Mouse (Mus musculus) kidney, postnatal 25 days (tissue): ENCODE measurements around the gene Vmn1r233.

Experiments used
- DNase-seq, 2 experiments: peaks; one replicate each; pipeline ENCODE4 v3.0.0; 2021; ENCODE audit warnings: mixed read lengths in 2 of 2

Gene Vmn1r233

DNA sequence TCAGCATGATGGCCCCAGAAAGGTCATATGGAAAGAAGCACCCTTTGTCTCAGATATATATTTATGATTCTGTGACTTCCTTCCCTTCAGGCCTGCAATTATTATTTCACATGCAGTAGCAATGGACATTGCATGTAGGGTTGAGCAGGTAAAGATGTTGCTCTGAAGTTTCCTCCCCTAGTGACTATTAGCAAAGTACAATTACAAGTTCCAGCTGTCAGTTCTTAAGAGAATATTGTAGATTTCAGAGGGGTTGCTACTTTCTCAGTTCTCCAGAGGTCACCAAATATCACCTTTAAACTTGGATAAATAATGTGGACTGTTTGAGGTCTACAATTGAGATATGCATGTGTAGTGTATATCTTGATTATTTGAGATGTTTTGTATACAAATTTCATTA lies at the start of gene Vmn1r233:
TSS of gene Vmn1r233 (minus strand) at position 101 of the 400 bp plus-strand sequence.
- DNase-seq: no peak

GRCm38 (mm10) chr17:21018410-21019080 lies 22.3 kb upstream of the Vmn1r233 start:
- DNase-seq: no peak

- DNase-seq: no peak
Observed at GRCm38 (mm10) chr17:21009726-21010125, 13.5 kb upstream of the Vmn1r233 start.

DNA sequence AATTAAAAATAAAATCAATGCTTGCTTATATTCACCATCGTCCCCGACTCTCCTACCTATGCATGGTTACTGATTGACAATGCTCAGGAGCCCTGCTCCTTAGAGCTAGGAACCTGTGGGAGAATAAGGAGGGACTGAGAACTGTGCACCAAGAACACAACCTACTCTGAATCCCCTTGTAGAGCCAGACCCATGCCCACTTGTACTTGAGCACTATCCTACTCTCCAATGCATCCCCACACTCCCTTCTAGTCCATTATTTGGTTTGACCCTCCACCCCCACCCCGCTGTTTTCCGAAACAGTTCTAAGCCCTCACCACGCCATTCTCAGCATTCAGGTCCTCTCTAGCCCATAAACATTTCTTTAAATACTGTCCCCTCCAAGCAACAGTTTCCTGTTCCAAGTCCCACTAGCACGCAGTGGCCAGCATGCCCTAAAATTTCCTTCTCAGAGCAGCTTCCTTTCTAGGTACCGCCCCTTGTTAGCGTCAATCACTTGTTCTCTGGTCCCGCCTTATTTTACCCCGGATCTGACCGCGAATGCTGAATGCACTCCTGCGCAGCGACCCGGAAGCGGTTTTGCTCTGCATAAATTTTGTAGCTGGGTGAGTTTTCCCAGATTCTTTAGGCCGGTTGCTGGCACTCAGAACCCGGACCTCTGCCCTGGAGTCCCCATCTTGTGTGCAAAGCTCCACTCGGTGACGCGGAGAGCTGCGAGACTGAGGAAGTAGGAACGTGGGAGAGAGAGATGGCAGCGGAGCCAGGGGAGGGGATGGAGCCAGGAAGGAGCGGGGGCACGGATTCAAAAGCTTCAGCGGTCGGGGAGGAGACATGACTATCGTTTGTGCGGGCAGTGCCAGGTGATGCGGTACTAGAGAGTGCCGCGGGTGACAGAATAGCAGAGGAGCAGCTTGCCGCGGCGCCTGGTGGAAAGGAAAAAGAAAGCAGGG lies 12.4 kb upstream of the Vmn1r233 start, which contains the start of gene Zfp160:
TSS of gene Zfp160 (plus strand) at position 522 of the 950 bp plus-strand sequence.
- peak; percentile 91 to 94 for DNase-seq

DNA sequence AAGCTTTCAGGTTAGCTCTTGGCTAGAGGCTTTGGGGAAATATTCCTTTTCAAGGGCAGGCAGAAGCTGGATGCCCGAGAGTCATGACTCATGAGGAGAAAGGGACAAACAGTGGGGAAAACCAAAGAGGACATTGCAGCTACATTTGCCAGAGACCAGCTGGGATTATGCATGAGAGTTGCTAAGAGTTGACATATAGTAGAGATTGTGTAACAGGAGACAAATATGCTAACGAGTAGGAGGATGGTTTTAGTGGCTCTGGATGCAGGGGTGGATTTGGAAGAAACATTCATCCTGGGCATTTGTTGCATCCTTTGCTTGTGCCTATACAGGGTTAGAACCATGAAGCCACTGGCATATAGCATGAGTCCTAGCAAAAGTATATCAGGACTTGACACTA lies 2.5 kb downstream of the Vmn1r233 start:
- DNase-seq: no peak

DNA sequence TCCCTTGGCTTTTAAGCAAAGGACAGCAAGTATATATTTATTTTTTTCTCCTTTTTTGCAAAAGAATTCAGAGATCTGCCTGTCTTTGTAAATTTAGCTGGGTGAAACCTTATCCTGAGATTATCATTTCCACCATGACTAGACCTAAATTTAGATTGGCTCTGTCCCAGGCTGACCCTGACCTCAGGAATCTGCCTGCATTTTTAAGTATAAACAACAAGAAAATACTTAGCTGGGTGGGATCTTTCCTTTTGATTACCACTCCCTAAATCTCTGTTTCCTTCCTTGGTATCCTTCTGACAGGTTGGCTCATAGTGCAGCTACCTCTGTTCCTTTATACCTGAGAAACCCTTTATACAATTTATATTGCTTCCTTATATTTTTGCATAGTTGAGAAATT lies 29.6 kb downstream of the Vmn1r233 start:
- DNase-seq: no peak

DNA sequence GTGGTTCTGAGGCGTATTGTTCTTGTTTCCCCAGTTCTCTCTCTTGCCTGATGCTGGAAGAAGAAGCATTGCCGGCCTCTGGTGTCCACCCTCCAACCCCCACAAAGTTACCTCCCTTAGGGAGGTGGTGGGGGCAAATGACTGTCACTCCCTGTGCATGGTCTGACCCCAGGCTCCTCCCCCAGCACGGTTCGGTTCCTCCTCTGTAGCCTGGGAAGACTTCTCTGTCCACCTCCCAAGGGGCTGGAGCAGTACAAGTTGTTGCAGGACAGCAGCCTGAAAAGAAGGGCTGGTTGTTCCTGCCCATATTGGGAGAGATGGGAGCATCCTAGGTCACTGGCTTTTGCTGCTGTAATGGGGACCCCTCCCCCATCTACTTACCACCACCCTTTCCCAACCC lies 30.8 kb downstream of the Vmn1r233 start:
- DNase-seq: no peak

GRCm38 (mm10) chr17:20960386-20960785 lies 35.9 kb downstream of the Vmn1r233 start:
- DNase-seq: no peak

- DNase-seq: no peak
Observed at GRCm38 (mm10) chr17:20946636-20947035, 49.6 kb downstream of the Vmn1r233 start.

- DNase-seq: peak in 1 of 2 experiments; percentile 36
Observed at GRCm38 (mm10) chr17:20946026-20946565, 50.2 kb downstream of the Vmn1r233 start.

DNA sequence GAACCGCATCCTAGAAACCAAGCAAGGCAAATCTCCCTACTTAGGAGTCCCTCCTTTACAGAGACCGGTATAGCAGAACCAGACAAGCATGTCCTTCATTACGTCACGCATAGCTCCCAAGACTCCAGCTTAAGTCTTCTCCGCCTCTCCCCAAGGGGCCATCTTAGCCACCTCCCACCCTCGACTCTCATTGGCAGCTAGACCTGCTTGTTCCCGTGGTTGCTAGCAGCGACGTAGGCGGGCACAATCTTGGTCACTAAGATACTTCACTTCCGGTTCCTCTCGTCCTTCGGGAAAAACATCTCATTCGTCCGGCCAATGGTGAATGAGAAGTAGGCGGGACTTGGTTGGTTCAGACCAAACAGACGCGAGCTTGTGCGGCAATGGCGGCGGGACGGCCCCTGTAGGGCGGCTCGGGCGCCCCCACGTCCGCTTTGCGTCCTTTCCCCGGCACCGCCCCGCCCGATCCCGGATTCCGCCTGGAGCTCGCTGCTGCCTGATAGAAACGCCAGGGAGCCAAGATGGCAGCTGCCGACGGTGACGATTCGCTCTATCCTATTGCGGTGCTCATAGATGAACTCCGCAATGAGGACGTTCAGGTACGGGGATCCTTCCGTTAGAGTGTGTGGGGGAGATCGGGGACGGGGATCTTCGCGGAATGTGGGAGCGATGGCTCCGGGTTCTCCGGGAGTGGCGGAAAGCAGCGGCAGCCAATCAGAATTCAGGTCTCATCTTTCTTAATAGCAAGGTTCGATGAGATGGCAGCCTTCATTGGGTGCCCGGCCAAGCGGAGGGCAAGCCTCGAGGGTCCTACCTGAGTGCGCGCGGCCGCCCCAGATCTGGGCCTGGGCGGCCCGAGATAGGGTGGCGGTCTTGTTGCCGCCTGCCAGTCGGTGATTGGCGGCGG lies 51.0 kb downstream of the Vmn1r233 start, which contains the start of gene Ppp2r1a:
TSS of gene Ppp2r1a (plus strand) at position 327 of the 907 bp plus-strand sequence.
- peak; percentile 98 to 99 for DNase-seq

- DNase-seq: no peak
Observed at GRCm38 (mm10) chr17:20944226-20944625, 52.0 kb downstream of the Vmn1r233 start.
